Mouse (Mus musculus) forebrain, embryonic 14.5 days (tissue): ENCODE measurements at regions not wholly inside any gene's neighbourhood (a gene's known extent, or its start where the extent isn't known, plus 50 kb on each side); places are given as distances from the start of the nearest gene placed in this dataset.

Experiments
- ATAC-seq: fragments of 200-750 bp; cut with Nextera tagmentation; 2 replicates; pipeline ENCODE4 v1.8.0; 2017; ENCODE audit warnings: mild to moderate bottlenecking, moderate library complexity
- DNase-seq: peaks from one replicate; pipeline ENCODE4 v3.0.0-alpha.2; 2015; ENCODE audit warnings: low spot score
- H3K27ac ChIP-seq: fragments of 300-500 bp; sonication (generic); 2 replicates; pipeline ENCODE4 v1.5.1; 2014; ENCODE audit warnings: low read depth, mild to moderate bottlenecking, control low read depth, low read length, moderate library complexity
- H3K27me3 ChIP-seq: fragments of 300-500 bp; sonication (generic); replicated peaks from 2 replicates; pipeline ENCODE4 v1.6.1; 2014; ENCODE audit warnings: low read length, control low read depth, mixed read lengths; ENCODE audit not compliant: control insufficient read depth, insufficient read depth
- H3K36me3 ChIP-seq: fragments of 300-500 bp; sonication (generic); 2 replicates; pipeline ENCODE4 v1.6.1; 2014; ENCODE audit warnings: low read length, control low read depth; ENCODE audit not compliant: control insufficient read depth, insufficient read depth
- H3K4me1 ChIP-seq: fragments of 300-500 bp; sonication (generic); 2 replicates; pipeline ENCODE4 v1.6.1; 2014; ENCODE audit warnings: antibody characterized with exemption, low read length, control low read depth; ENCODE audit not compliant: control insufficient read depth, insufficient read depth
- H3K4me2 ChIP-seq: fragments of 300-500 bp; sonication (generic); 2 replicates; pipeline ENCODE4 v1.6.1; 2014; ENCODE audit warnings: mild to moderate bottlenecking, control low read depth, low read length
- H3K4me3 ChIP-seq: fragments of 300-500 bp; sonication (generic); 2 replicates; pipeline ENCODE4 v1.5.1; 2014; ENCODE audit warnings: low read depth, low read length, control low read depth
- H3K9ac ChIP-seq: fragments of 300-500 bp; sonication (generic); 2 replicates; pipeline ENCODE4 v1.6.1; 2014; ENCODE audit warnings: mild to moderate bottlenecking, low read length, control low read depth, moderate library complexity
- H3K9me3 ChIP-seq: fragments of 300-500 bp; sonication (generic); replicated peaks from 2 replicates; pipeline ENCODE4 v1.6.1; 2016; ENCODE audit warnings: low read length, control low read depth, mixed read lengths; ENCODE audit not compliant: control insufficient read depth
- WGBS: fragments of 180-500 bp; shearing (Covaris S2); extraction: QIAGEN DNeasy Blood & Tissue Kit; methylation state at CpG from one replicate; pipeline ENCODE4 v1.1.7; 2014; 5-methylcytosine and 5-hydroxymethylcytosine counted together

DNA sequence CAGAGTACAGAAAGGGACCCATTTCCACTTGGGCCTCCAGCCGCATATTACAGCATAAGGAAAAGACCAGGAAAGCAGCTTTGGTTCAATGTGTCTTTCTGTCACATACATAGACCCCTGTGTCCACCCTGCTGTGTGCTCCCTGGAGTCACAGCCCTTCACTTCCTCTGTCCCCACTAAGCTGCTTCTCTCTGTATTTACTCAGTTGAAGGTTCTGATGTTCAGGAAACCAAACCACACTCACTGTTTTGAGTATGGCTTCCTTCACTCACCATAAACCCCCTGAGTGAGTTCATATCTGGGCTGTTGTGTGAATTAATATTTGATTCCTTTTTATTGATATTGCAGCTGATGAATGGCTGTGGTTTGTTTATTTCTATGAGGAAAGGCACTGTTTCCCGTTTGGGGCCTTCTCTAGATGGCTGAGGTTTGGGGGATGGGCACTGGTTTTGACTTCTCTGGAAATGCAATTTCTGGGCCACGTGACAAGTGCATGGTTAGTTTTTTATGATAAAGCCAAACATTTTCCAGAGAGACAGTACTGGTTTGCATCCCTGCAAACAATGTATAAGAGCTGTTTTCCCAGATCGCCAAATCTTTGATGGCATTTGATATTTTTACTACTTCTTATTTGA, 157.0 kb upstream of the Ctnnb1 start:
- WGBS: 70% methylated on average over 4 of the region's 4 CpGs
- Histone ChIP-seq H3K4me3 (no peak overlapping the region), H3K9me3 (no peaks in the 10 kb centered on the region), H3K4me2 (no peak overlapping the region), H3K4me1 (0 out of 2 replicates have a peak, but pooled peaks cover 4% of the 10 kb centered on the region), H3K9ac (no peak overlapping the region), H3K27me3 (no peaks in the 10 kb centered on the region), H3K36me3 (no peaks in the 10 kb centered on the region), H3K27ac (no peak overlapping the region)
- DNase-seq (no peak), ATAC-seq (no peak)

DNA sequence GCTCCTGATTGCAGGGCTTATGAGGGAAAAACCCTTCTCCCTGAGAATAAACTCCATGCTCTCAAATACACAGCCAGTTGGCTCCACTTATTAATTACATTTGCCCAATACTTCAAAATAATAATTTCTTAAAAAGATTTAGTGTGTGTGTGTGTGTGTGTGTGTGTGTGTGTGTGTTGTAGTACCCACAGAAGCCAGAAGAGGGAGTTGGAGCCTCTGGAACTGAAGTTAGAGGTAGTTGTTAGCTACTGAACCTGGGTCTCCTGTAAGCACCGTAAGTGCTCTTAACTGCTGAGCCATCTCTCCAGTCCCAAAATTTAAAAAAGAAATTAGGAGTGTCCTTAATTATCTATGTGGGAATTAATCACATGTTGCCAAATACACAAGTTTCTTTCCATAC, 154.8 kb upstream of the Ctnnb1 start:
- ATAC-seq: no peak
- H3K9me3 ChIP-seq: no peaks in the 10 kb centered on the region
- no peak for DNase-seq
- 0 out of 2 replicates have a peak, but pooled peaks cover 4% of the 10 kb centered on the region for H3K4me1 ChIP-seq
- H3K4me3 ChIP-seq: no peak overlapping the region
- H3K4me2 ChIP-seq: no peak overlapping the region
- H3K9ac ChIP-seq: no peak overlapping the region
- H3K36me3 ChIP-seq: no peaks in the 10 kb centered on the region
- no peak overlapping the region for H3K27ac ChIP-seq
- no peaks in the 10 kb centered on the region for H3K27me3 ChIP-seq
- 97% methylated on average over 1 of the region's 1 CpGs for WGBS

DNA sequence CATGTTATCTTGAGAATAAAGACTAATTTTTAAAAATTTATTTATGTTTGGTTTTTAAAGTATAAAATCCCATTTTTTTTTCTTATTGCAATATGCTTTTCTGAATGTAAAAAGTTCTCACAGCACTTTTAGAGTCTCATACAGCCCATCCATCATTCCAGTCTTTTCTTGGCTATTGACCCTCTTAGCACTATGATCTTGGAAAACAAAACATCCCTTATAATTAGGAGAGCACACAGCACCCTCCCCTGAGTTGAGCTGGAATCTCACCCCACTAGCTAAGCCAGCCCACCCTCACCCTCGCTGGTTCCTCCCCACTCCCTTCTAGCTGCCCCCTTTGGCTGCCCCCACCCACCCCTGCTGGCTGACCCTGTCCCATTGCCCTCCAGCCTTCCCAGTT, 154.2 kb upstream of the Ctnnb1 start:
- WGBS: 54% methylated on average over 1 of the region's 1 CpGs
- DNase-seq: no peak
- H3K27ac ChIP-seq: no peak overlapping the region

DNA sequence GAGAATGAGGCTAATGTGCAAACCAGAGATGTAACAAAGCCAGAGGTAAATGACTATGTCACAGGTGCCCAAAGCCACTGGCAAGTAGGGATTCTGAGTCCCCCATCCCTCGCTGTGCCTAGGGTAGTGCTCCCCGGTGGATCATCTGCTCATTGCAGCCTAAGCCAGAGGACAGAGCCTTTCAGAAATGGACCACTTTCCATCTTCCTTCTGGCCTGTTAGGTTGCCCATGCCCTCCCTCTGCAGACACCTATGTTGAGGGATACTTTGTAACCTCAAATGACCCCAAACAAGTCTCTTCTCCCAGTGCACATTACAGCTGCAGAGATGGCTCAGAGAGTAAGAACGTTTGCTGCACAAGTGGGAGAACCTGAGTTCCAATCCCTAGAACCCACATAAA, 153.3 kb upstream of the Ctnnb1 start:
- Histone ChIP-seq H3K9ac (no peak overlapping the region), H3K36me3 (no peaks in the 10 kb centered on the region), H3K4me2 (no peak overlapping the region), H3K4me3 (no peak overlapping the region), H3K4me1 (no peaks in the 10 kb centered on the region), H3K27me3 (no peaks in the 10 kb centered on the region), H3K27ac (no peak overlapping the region), H3K9me3 (no peaks in the 10 kb centered on the region)
- WGBS: 57% methylated on average over 3 of the region's 3 CpGs
- DNase-seq (no peak), ATAC-seq (no peak)

More for the DNA sequence above, 154.2 kb upstream of the Ctnnb1 start:
- Histone ChIP-seq H3K9ac (no peak overlapping the region), H3K4me3 (no peak overlapping the region), H3K4me2 (no peak overlapping the region), H3K9me3 (no peaks in the 10 kb centered on the region), H3K36me3 (no peaks in the 10 kb centered on the region), H3K27me3 (no peaks in the 10 kb centered on the region), H3K4me1 (0 out of 2 replicates have a peak, but pooled peaks cover 2% of the 10 kb centered on the region)
- ATAC-seq: no peak

DNA sequence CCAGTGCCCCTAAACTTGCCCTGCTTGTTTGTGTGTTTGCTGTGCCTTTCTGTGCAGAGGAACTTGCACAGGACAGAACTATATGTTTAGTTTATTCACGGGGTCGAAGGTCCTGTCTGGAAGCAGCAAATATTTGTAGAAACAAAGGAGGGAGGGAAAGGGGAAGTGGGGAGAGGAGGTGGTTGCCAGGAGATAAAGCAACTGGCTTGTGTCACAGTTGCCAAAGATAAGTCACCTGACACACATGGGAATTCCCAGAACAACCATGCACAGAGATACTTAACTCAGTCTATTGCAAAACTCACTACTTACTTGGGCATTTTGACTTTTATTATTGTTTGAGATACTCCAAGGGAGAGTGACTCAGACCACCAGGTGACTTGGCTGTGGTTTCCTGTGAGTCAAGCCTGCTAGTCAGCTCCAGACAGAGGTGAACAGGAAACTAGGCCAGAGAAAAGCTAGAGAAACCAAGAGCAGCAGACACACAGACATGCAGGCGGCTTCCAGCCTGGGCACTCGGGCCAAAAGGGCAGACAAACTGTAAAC, 152.5 kb upstream of the Ctnnb1 start:
- DNase-seq (no peak), ATAC-seq (no peak)
- no peak overlapping the region for H3K27ac ChIP-seq
- no peaks in the 10 kb centered on the region for H3K9me3 ChIP-seq
- H3K4me2 ChIP-seq: no peak overlapping the region
- H3K4me1 ChIP-seq: no peaks in the 10 kb centered on the region
- no peaks in the 10 kb centered on the region for H3K27me3 ChIP-seq
- H3K4me3 ChIP-seq: no peak overlapping the region
- no peaks in the 10 kb centered on the region for H3K36me3 ChIP-seq
- 78% methylated on average over 4 of the region's 4 CpGs for WGBS
- H3K9ac ChIP-seq: no peak overlapping the region

DNA sequence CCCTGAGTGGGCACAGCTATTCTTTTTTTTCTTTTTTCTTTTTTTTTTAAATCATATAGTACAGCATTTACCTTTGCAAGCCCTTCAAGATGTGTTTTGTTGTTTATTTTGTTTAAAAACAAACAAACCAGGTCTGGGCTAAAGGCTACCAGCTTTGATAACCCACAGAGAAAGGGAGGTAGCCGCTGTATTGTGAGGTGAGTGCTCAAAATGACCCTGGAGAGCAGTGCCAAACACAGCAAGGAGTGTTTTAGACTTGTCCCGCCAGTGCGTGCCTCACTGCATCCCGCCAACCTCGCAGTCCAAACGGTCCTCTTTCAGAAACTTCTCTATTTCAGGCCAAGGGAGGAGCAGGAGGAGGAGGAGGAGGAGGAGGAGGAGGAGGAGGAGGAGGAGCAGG, 152.0 kb upstream of the Ctnnb1 start:
- H3K9me3 ChIP-seq: no peaks in the 10 kb centered on the region
- no peak overlapping the region for H3K4me2 ChIP-seq
- WGBS: 54% methylated on average over 6 of the region's 6 CpGs

DNA sequence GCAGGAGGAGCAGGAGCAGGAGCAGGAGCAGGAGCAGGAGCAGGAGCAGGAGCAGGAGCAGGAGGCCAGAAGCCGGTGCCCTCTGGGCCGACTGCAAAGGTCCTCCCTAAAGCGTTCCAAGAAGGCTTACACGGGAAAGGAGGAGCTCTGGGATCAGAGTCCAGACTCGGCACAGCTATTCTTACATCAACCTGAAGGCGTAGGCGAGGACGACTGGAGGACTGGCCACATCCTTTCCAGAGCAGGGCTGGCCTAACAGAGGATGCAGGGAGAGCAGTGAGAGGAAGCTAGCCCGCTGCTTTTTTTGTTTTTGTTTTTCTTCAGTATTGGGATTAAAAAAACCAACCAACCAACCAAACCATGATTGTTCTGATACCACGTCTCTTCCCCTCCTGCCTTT, 151.5 kb upstream of the Ctnnb1 start:
- Histone ChIP-seq H3K27ac (no peak overlapping the region), H3K36me3 (no peaks in the 10 kb centered on the region), H3K4me3 (no peak overlapping the region), H3K27me3 (no peaks in the 10 kb centered on the region), H3K9ac (no peak overlapping the region), H3K9me3 (no peaks in the 10 kb centered on the region), H3K4me1 (no peaks in the 10 kb centered on the region), H3K4me2 (no peak overlapping the region)
- ATAC-seq (no peak), DNase-seq (no peak)
- 83% methylated on average over 10 of the region's 10 CpGs for WGBS

More for the DNA sequence above, 152.0 kb upstream of the Ctnnb1 start:
- no peak overlapping the region for H3K9ac ChIP-seq
- no peaks in the 10 kb centered on the region for H3K27me3 ChIP-seq
- H3K4me1 ChIP-seq: no peaks in the 10 kb centered on the region
- DNase-seq (no peak), ATAC-seq (no peak)
- H3K36me3 ChIP-seq: no peaks in the 10 kb centered on the region
- H3K4me3 ChIP-seq: no peak overlapping the region
- no peak overlapping the region for H3K27ac ChIP-seq

DNA sequence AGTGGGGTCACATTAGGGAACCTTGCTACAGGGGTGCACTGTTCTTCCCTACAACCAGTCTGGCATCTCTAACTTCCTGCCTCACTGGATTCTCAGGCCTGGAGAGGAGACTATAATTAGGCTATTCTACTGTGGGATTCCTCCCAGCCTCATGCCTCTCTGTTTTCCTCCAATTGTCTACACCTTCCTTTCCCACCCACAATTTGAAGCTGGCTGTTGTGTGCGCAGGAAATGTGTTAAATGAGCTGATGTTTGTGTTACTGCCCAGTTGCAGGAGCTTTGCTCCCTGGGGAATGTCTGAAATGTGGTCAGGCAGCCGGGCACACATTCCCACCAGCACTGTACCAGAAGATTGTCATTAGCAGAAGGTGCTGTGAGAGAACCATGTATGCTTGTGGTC, 150.6 kb upstream of the Ctnnb1 start:
- ATAC-seq: no peak
- Histone ChIP-seq H3K36me3 (no peaks in the 10 kb centered on the region), H3K4me1 (no peaks in the 10 kb centered on the region), H3K9ac (no peak overlapping the region), H3K27ac (no peak overlapping the region), H3K4me2 (no peak overlapping the region), H3K27me3 (no peaks in the 10 kb centered on the region), H3K4me3 (no peak overlapping the region), H3K9me3 (no peaks in the 10 kb centered on the region)
- 67% methylated on average over 2 of the region's 2 CpGs for WGBS
- DNase-seq: no peak

DNA sequence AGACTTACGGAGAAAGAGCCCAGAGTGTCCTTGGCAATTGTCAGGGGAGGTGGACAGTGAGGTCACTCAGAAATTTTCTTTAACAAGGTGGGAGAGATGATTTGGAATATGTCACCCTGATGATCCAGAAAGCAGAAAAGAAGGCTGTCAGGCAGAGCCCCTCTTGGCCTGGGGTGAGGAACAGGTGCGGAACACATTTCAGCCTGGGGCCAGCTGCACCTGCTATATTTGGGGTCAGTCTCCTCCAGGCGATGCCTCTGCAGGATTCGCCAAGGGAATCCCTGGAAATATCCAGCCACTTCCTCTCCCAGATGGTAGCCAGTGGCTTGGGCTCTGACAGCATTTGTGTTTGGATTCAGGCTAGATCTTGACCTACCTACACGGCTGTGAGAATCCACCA, 134.8 kb upstream of the Ctnnb1 start:
- no peak overlapping the region for H3K9ac ChIP-seq
- 91% methylated on average over 5 of the region's 5 CpGs for WGBS
- DNase-seq: no peak
- H3K27me3 ChIP-seq: no peaks in the 10 kb centered on the region
- H3K4me3 ChIP-seq: no peak overlapping the region
- H3K4me1 ChIP-seq: no peaks in the 10 kb centered on the region
- no peak overlapping the region for H3K4me2 ChIP-seq
- no peaks in the 10 kb centered on the region for H3K36me3 ChIP-seq
- no peak overlapping the region for H3K27ac ChIP-seq
- H3K9me3 ChIP-seq: peaks cover 12% of the 10 kb centered on the region; the same call in 1 of the 2 replicates
- no peak for ATAC-seq
